ENCODE assay signal across 25 mouse cellular contexts in the genomic region with DNA sequence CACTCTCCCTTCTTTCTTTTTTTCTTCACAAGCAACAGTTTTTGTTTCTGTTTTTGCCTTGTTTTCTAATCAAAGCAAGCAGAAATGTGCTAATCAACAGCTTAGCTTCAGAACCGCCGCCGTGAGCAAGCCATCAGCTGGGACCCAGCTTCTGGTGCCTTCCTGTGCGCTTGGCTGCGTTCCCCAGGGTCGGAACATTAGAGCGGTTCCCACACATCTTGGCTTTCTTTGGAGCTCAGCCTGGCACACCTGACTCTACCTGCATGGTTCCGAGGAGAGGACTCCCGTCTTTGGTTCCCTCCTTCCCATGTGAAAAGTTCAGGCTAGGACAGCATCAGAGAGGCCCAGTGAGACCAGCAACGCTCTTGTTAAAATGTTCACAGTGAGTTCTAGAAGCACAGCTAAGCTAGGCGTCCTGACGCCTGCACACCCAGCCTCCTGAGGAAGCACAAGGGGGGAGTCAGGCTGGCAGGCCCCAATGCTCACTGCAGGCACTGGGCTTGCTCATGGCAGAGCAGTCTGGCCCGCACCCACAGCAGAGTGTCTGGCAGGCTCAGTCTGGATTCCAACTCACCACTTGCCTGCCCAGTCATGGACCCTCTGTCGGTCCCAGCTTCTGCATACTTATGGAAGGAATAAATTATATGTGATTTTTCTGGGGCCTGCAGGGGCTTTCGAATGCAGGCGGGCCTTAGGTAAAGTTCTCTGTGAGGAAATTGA. TPM values are rescaled to one million over a fixed set of nuclear protein-coding genes. Genes with fewer than 3 reads are reported as not detected.
DNase-seq lines count a peak whose midpoint lies in the region; ATAC-seq and TF ChIP-seq lines count a peak whose summit lies in the region.
"Had no signal": no experiment of that assay in that cellular context is flagged by ENCODE, and none has a peak within 500 bp of the region (broad histone marks: within the 10 kb centered on the region; RNA-seq: fewer than 3 reads in every experiment).

No protein-coding gene starts in this region.

- no peak for TF ChIP-seq POLR2A in liver, adult 2 months (IDR thresholded peaks at IDR 0.05; ENCODE audit: extremely low read depth, insufficient read depth, low read length)

- H3K4me2 ChIP-seq in liver, postnatal 0 days (ENCODE audit: low read depth, low read length): no peak overlapping the region
- H3K4me2 ChIP-seq in embryonic facial prominence, embryonic 15.5 days (replicated peaks): no peak overlapping the region
- H3K4me2 ChIP-seq in hindbrain, embryonic 16.5 days (ENCODE audit: low read length): no peak overlapping the region
- H3K4me2 ChIP-seq in midbrain, embryonic 14.5 days (ENCODE audit: low read length): no peak overlapping the region
- H3K4me2 ChIP-seq: hindbrain, embryonic 12.5 days; intestine, embryonic 15.5 days; liver, embryonic 13.5 days had no signal

- H3K4me3 ChIP-seq in liver, adult 2 months (ENCODE audit: insufficient read depth, low read depth, low read length): no peak overlapping the region
- no peak overlapping the region for H3K4me3 ChIP-seq in liver, postnatal 0 days (ENCODE audit: low read depth, low read length)
- H3K4me3 ChIP-seq in embryonic facial prominence, embryonic 15.5 days (replicated peaks): no peak overlapping the region
- no peak overlapping the region for H3K4me3 ChIP-seq in hindbrain, embryonic 16.5 days (ENCODE audit: low read length)
- no peak overlapping the region for H3K4me3 ChIP-seq in midbrain, embryonic 14.5 days (replicated peaks; ENCODE audit: low read depth, low read length)
- H3K4me3 ChIP-seq: hindbrain, embryonic 12.5 days; intestine, embryonic 15.5 days; liver, embryonic 13.5 days; midbrain, embryonic 10.5 days had no signal

- TF ChIP-seq EP300 in liver, postnatal 0 days (IDR thresholded peaks at IDR 0.05; ENCODE audit: low read depth): no peak

- no peak for TF ChIP-seq CTCF in liver, adult 2 months (IDR thresholded peaks at IDR 0.05; ENCODE audit: low read depth, low read length)
- TF ChIP-seq CTCF in liver, postnatal 0 days (IDR thresholded peaks at IDR 0.05; ENCODE audit: low read depth): no peak

- ATAC-seq in liver, postnatal 0 days: no peak
- ATAC-seq in embryonic facial prominence, embryonic 15.5 days (ENCODE audit: insufficient number of reproducible peaks, low FRiP score, low TSS enrichment, low read depth): no peak
- ATAC-seq in hindbrain, embryonic 16.5 days: no peak
- ATAC-seq in midbrain, embryonic 14.5 days (ENCODE audit: low FRiP score, low TSS enrichment): no peak
- ATAC-seq: intestine, embryonic 15.5 days had no signal

- DNase-seq in liver, adult 2 months (ENCODE audit: extremely low read depth, low read depth, low spot score): peak; percentile 25
- DNase-seq in liver, postnatal 0 days: no peak
- peak; percentile 61 to 64 for DNase-seq in cerebellum, adult 18-20 months
- DNase-seq in cerebellum, adult 8-10 months: peak; percentile 39
- DNase-seq in thymus, postnatal 0 days (ENCODE audit: low spot score): no peak
- no peak for DNase-seq in midbrain, embryonic 14.5 days
- DNase-seq: gastrocnemius, postnatal 10 days; heart, adult 18-20 months; kidney, postnatal 4 days; liver, embryonic 13.5 days; lung, postnatal 36 days; thymus, postnatal 25 days had no signal

- H3K27me3 ChIP-seq in liver, adult 2 months (ENCODE audit: control insufficient read depth, insufficient read depth, low read length): no peaks in the 10 kb centered on the region
- H3K27me3 ChIP-seq in liver, postnatal 0 days (ENCODE audit: insufficient read depth, low read length): no peaks in the 10 kb centered on the region
- no peaks in the 10 kb centered on the region for H3K27me3 ChIP-seq in embryonic facial prominence, embryonic 15.5 days
- no peaks in the 10 kb centered on the region for H3K27me3 ChIP-seq in hindbrain, embryonic 16.5 days (replicated peaks; ENCODE audit: control insufficient read depth, insufficient read depth, low read length)
- no peaks in the 10 kb centered on the region for H3K27me3 ChIP-seq in midbrain, embryonic 14.5 days (ENCODE audit: control insufficient read depth, insufficient read depth, low read length)
- H3K27me3 ChIP-seq: hindbrain, embryonic 12.5 days; intestine, embryonic 15.5 days; liver, embryonic 13.5 days had no signal

- no peaks in the 10 kb centered on the region for H3K79me2 ChIP-seq in liver, adult 2 months (ENCODE audit: control insufficient read depth, insufficient read depth, low read length)

- H3K27ac ChIP-seq in liver, adult 2 months (replicated peaks; ENCODE audit: insufficient read depth, low read depth, low read length): no peak overlapping the region
- H3K27ac ChIP-seq in liver, postnatal 0 days (ENCODE audit: low read depth): no peak overlapping the region
- 0 out of 2 replicates have a peak overlapping the region, but pooled peaks have one; percentile 44 for H3K27ac ChIP-seq in embryonic facial prominence, embryonic 15.5 days (replicated peaks)
- no peak overlapping the region for H3K27ac ChIP-seq in hindbrain, embryonic 16.5 days (ENCODE audit: low read depth, low read length)
- no peak overlapping the region for H3K27ac ChIP-seq in midbrain, embryonic 14.5 days (replicated peaks; ENCODE audit: low read depth, low read length)
- H3K27ac ChIP-seq: hindbrain, embryonic 12.5 days; intestine, embryonic 15.5 days; liver, embryonic 13.5 days; midbrain, embryonic 10.5 days had no signal

- 94% methylated on average over 16 of the region's 16 CpGs for whole genome bisulfite sequencing in liver, adult 2 months
- 81% methylated on average over 16 of the region's 16 CpGs for WGBS in liver, postnatal 0 days (ENCODE audit: insufficient replicate concordance)
- 70% methylated on average over 16 of the region's 16 CpGs for WGBS in embryonic facial prominence, embryonic 15.5 days
- 92% methylated on average over 16 of the region's 16 CpGs for WGBS in hindbrain, embryonic 16.5 days
- WGBS in midbrain, embryonic 14.5 days: 87% methylated on average over 16 of the region's 16 CpGs

- no peaks in the 10 kb centered on the region; the same call in 1 of the 2 replicates for H3K9me3 ChIP-seq in liver, postnatal 0 days (ENCODE audit: low read length)
- no peaks in the 10 kb centered on the region for H3K9me3 ChIP-seq in embryonic facial prominence, embryonic 15.5 days (replicated peaks)
- peaks cover 8% of the 10 kb centered on the region; the same call in 1 of the 2 replicates for H3K9me3 ChIP-seq in hindbrain, embryonic 16.5 days (ENCODE audit: control insufficient read depth, low read length)
- peaks cover 6% of the 10 kb centered on the region; the same call in 1 of the 2 replicates for H3K9me3 ChIP-seq in midbrain, embryonic 14.5 days (ENCODE audit: control insufficient read depth, low read length)
- H3K9me3 ChIP-seq: intestine, embryonic 15.5 days; liver, embryonic 13.5 days had no signal

- peaks cover 6% of the 10 kb centered on the region; the same call in 1 of the 2 replicates for H3K36me3 ChIP-seq in liver, adult 2 months (ENCODE audit: control insufficient read depth, insufficient read depth, low read length)
- no peaks in the 10 kb centered on the region for H3K36me3 ChIP-seq in liver, postnatal 0 days (replicated peaks; ENCODE audit: insufficient read depth, low read length)
- 0 out of 2 replicates have a peak, but pooled peaks cover 2% of the 10 kb centered on the region for H3K36me3 ChIP-seq in embryonic facial prominence, embryonic 15.5 days
- H3K36me3 ChIP-seq in hindbrain, embryonic 16.5 days (ENCODE audit: control insufficient read depth, insufficient read depth, low read length): no peaks in the 10 kb centered on the region
- no peaks in the 10 kb centered on the region for H3K36me3 ChIP-seq in midbrain, embryonic 14.5 days (ENCODE audit: control insufficient read depth, insufficient read depth, low read length)
- H3K36me3 ChIP-seq: hindbrain, embryonic 12.5 days; intestine, embryonic 15.5 days; liver, embryonic 13.5 days; midbrain, embryonic 10.5 days had no signal

- H3K4me1 ChIP-seq in liver, adult 2 months (ENCODE audit: control insufficient read depth, insufficient read depth, low read length): peaks cover 15% of the 10 kb centered on the region
- H3K4me1 ChIP-seq in liver, postnatal 0 days (ENCODE audit: insufficient read depth): no peaks in the 10 kb centered on the region
- H3K4me1 ChIP-seq in embryonic facial prominence, embryonic 15.5 days: peaks cover 8% of the 10 kb centered on the region; the same call in 1 of the 2 replicates
- no peaks in the 10 kb centered on the region for H3K4me1 ChIP-seq in hindbrain, embryonic 16.5 days (ENCODE audit: control insufficient read depth, insufficient read depth, low read depth, low read length)
- no peaks in the 10 kb centered on the region for H3K4me1 ChIP-seq in midbrain, embryonic 14.5 days (ENCODE audit: control insufficient read depth, insufficient read depth, low read length)
- H3K4me1 ChIP-seq: hindbrain, embryonic 12.5 days; intestine, embryonic 15.5 days; liver, embryonic 13.5 days; midbrain, embryonic 10.5 days had no signal

- no peak overlapping the region for H3K9ac ChIP-seq in liver, adult 2 months (ENCODE audit: low read depth, low read length)
- H3K9ac ChIP-seq in liver, postnatal 0 days (replicated peaks): no peak overlapping the region
- H3K9ac ChIP-seq in embryonic facial prominence, embryonic 15.5 days: no peak overlapping the region
- H3K9ac ChIP-seq in hindbrain, embryonic 16.5 days (ENCODE audit: low read depth, low read length): no peak overlapping the region
- no peak overlapping the region for H3K9ac ChIP-seq in midbrain, embryonic 14.5 days (replicated peaks; ENCODE audit: low read length)
- H3K9ac ChIP-seq: hindbrain, embryonic 12.5 days; intestine, embryonic 15.5 days; liver, embryonic 13.5 days had no signal

RNA-seq across cellular contexts. Expression of gene Gm45213, which starts 42.2 kb away (rescaled TPM):
- total RNA-seq in liver, adult 2 months (2014; rRNA removed): not detected in 2 replicates
- not detected in 2 replicates for polyA plus RNA-seq in liver, adult 2 months (2012; rRNA removed)
- not detected in 2 replicates for polyA plus RNA-seq in liver, postnatal 0 days (2015; fragmentation: Nextera tagmentation; extraction: Ambion mirVana)
- polyA plus RNA-seq in embryonic facial prominence, embryonic 15.5 days (2015; fragmentation: Nextera tagmentation; extraction: Ambion mirVana): not detected in 2 replicates
- not detected in 2 replicates for polyA plus RNA-seq in hindbrain, embryonic 16.5 days (2015; fragmentation: Nextera tagmentation; extraction: Ambion mirVana)
- not detected in 2 replicates for polyA plus RNA-seq in thymus, postnatal 0 days (2015; fragmentation: Nextera tagmentation; extraction: Ambion mirVana)
- polyA plus RNA-seq in midbrain, embryonic 14.5 days (2014; fragmentation: Nextera tagmentation; extraction: Ambion mirVana): not detected in 2 replicates
- total RNA-seq: adrenal gland, postnatal 4 days; ES-E14; gastrocnemius, postnatal 10 days; heart, adult 18-20 months; layer of hippocampus, postnatal 25 days; left cerebral cortex, postnatal 25 days had no signal
- polyA plus RNA-seq: frontal cortex, adult 2 months; heart, postnatal 0 days; hindbrain, embryonic 12.5 days; intestine, embryonic 15.5 days; kidney, embryonic 14.5 days; liver, embryonic 13.5 days; midbrain, embryonic 10.5 days; neural tube, embryonic 14.5 days had no signal

RNA-seq across cellular contexts. Expression of gene Snrpa1, which starts 57.6 kb away (rescaled TPM):
- total RNA-seq in liver, adult 2 months (2014; rRNA removed): 15.4 and 18.9 TPM in 2 replicates
- polyA plus RNA-seq in liver, adult 2 months (2012; rRNA removed): 9.1 and 9.8 TPM in 2 replicates
- polyA plus RNA-seq in liver, postnatal 0 days (2015; fragmentation: Nextera tagmentation; extraction: Ambion mirVana): 45.0 and 47.6 TPM in 2 replicates
- polyA plus RNA-seq in embryonic facial prominence, embryonic 15.5 days (2015; fragmentation: Nextera tagmentation; extraction: Ambion mirVana): 145 and 158 TPM in 2 replicates
- 117 and 122 TPM in 2 replicates for polyA plus RNA-seq in hindbrain, embryonic 16.5 days (2015; fragmentation: Nextera tagmentation; extraction: Ambion mirVana)
- 189 and 207 TPM in 2 replicates for polyA plus RNA-seq in thymus, postnatal 0 days (2015; fragmentation: Nextera tagmentation; extraction: Ambion mirVana)
- polyA plus RNA-seq in midbrain, embryonic 14.5 days (2014; fragmentation: Nextera tagmentation; extraction: Ambion mirVana): 144 and 154 TPM in 2 replicates

Comparison
In these comparisons a context has a peak if more than half of its experiments do, and no peak if none do; other contexts are left out.
1. DNase-seq: peak in liver, adult 2 months (single experiment), cerebellum, adult 18-20 months (2 of 2) and cerebellum, adult 8-10 months (single experiment); none in liver, postnatal 0 days (single experiment), thymus, postnatal 0 days (single experiment) and midbrain, embryonic 14.5 days (single experiment).